Mouse (Mus musculus) cortical plate, adult 2 months (tissue): ENCODE results near the gene Psmg1. TPM values are rescaled to one million over a fixed set of nuclear protein-coding genes. Genes with fewer than 3 reads are reported as not detected.
"Not testable (repeated sequence)": the region's sequence is repeated elsewhere in the genome, so short reads cannot be mapped to it uniquely, and the experiment has no call there.

Experiments used
- H3K27ac ChIP-seq: fragments of 200-500 bp; 2 replicates; pipeline ENCODE4 v1.5.1; 2012; ENCODE audit warnings: low read length, control low read depth, inconsistent platforms; ENCODE audit not compliant: insufficient read depth
- H3K4me1 ChIP-seq: fragments of 200-500 bp; 2 replicates; pipeline ENCODE4 v1.6.1; 2011; ENCODE audit warnings: low read length; ENCODE audit not compliant: control insufficient read depth, insufficient read depth
- H3K4me3 ChIP-seq: fragments of 200-500 bp; 2 replicates; pipeline ENCODE4 v1.5.1; 2011; ENCODE audit warnings: mild to moderate bottlenecking, low read length, control low read depth; ENCODE audit not compliant: insufficient read depth
- CTCF ChIP-seq: fragments of 200-500 bp; IDR thresholded peaks from 2 replicates; pipeline ENCODE4 v1.5.1; 2011; ENCODE audit warnings: mild to moderate bottlenecking, control low read depth, low read length; ENCODE audit not compliant: insufficient read depth; ENCODE audit errors: extremely low read depth
- POLR2A ChIP-seq: fragments of 200-500 bp; IDR thresholded peaks from 2 replicates; pipeline ENCODE4 v1.6.1; 2011; ENCODE audit warnings: mild to moderate bottlenecking, low read length, control low read depth; ENCODE audit not compliant: insufficient read depth; ENCODE audit errors: extremely low read depth
- polyA plus RNA-seq: library from polyadenylated mRNA; depleted of rRNA; stranded (reverse); fragments of >200 nt; gene quantifications from 2 replicates; pipeline ENCODE4 v1.2.3, GENCODE M21; 2012; rRNA removed

Psmg1 gene
- 22.0 and 23.2 TPM in 2 replicates for polyA plus RNA-seq

DNA sequence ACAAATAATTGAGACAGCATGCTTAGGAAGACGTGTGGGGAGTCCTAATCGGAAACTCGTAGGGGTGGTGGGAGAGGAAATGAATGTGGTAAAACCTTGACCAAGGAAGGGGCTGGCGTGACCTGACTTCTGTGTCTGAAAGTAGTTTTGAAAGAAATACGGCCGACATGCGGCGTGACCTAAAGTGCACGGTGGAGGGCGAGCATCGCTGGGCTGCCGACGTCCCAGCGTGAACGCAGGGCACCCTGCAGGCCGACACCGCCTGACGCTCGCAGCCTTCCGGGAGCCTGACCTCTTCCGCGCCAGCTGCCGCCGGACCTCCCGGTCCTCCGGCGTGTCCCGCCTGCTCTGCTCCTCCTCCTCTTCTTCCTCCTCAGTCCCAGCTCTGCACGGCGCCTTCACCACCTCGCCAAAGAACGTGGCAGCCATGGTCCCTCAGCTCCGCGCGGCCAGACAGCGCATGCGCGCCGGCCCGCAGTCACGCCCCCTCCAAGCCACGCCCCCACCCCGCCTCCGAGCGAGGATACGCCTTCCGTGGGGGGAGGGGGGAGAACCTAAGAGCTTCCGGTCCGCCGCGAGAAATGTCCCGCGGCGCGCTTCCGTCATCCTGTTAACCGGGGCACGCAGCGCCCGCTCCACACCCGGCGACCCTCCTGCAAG, at the start of gene Psmg1:
TSS of gene Psmg1 (minus strand) at position 499 of the 660 bp plus-strand sequence.
- Histone ChIP-seq H3K4me3 (peak within 1 kb of the TSS; percentile 85), H3K27ac (peak within 1 kb of the TSS; percentile 75), H3K4me1 (peaks cover 6% of the 10 kb centered on the region; the same call in 1 of the 2 replicates)
- TF ChIP-seq CTCF (no peak), POLR2A (peak; percentile 95)

- Histone ChIP-seq H3K4me3 (no peak overlapping the region), H3K27ac (no peak overlapping the region)
- no peak for TF ChIP-seq POLR2A
- no peak for TF ChIP-seq CTCF
These were observed 48.8 kb upstream of the Psmg1 start for GRCm38 (mm10) chr16:96039538-96039937.

DNA sequence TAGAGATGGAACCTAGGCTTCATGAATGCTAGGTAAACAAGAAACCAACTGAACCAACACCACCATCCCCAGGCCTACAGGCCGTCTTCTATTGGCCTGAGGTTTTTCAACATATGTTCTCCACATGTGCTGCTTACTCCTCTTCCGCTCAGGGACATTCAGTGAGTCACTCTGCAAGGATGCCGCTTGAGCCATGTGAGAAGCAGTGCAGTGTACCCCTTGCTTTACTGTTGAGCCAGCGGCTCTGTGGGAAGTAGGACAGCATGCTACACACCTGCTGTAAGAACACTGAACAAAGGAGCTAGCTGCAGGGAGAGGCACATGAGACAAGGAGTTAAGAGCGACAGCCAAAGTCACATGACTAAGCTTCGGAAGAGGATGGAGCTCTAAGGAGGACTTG, 43.7 kb upstream of the Psmg1 start:
- Histone ChIP-seq H3K4me3 (no peak overlapping the region), H3K4me1 (no peaks in the 10 kb centered on the region), H3K27ac (no peak overlapping the region)
- no peak for TF ChIP-seq POLR2A
- no peak for TF ChIP-seq CTCF

More at GRCm38 (mm10) chr16:96039538-96039937, 48.8 kb upstream of the Psmg1 start:
- no peaks in the 10 kb centered on the region for H3K4me1 ChIP-seq

- Histone ChIP-seq H3K4me1 (no peaks in the 10 kb centered on the region), H3K27ac (no peak overlapping the region), H3K4me3 (no peak overlapping the region)
- TF ChIP-seq POLR2A (no peak), CTCF (no peak)
These were observed 41.7 kb upstream of the Psmg1 start for GRCm38 (mm10) chr16:96032368-96033043.

DNA sequence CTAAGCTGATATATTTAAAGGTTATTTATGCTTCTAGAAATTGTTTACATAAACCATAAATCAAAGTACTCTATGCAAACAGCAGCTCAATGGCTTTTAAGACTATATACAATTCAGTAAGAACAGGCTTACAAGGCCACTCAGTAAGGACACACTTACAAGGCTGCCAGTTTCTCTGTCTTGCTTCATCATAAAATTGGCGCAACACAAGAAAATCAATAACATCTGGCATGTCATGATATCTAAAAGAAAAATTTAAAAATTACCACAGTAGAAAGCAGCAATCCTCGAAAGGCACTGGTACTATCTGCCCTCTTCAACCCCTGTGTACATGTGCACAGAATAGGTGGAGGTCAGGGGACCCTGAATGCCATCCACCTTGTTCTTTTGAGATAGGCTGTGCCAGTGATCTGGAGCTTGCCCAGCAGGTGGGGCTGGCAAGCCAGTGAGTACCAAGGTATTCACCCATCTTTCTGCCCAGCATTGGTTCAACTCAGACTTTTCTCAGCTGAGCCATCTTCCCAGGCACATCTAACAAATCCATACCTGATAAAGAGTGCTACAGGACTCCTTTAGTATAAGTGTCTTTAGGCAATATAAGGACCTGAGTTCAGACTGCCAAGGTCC, 39.8 kb upstream of the Psmg1 start:
- H3K4me3 ChIP-seq = no peak overlapping the region
- H3K27ac ChIP-seq = no peak overlapping the region
- no peaks in the 10 kb centered on the region for H3K4me1 ChIP-seq
- TF ChIP-seq POLR2A (no peak), CTCF (peak; percentile 22; the same call in 1 of the 2 replicates)

GRCm38 (mm10) chr16:96026256-96026655, 35.5 kb upstream of the Psmg1 start:
- no peak overlapping the region for H3K27ac ChIP-seq
- no peak for TF ChIP-seq POLR2A
- no peak for TF ChIP-seq CTCF
- no peak overlapping the region for H3K4me3 ChIP-seq
- no peaks in the 10 kb centered on the region for H3K4me1 ChIP-seq

- H3K27ac ChIP-seq = no peak overlapping the region
- no peak for TF ChIP-seq POLR2A
- peak; percentile 16; the same call in 1 of the 2 replicates for TF ChIP-seq CTCF
- H3K4me1 ChIP-seq = no peaks in the 10 kb centered on the region
- no peak overlapping the region for H3K4me3 ChIP-seq
These were observed 34.5 kb upstream of the Psmg1 start for GRCm38 (mm10) chr16:96025244-96025643.

DNA sequence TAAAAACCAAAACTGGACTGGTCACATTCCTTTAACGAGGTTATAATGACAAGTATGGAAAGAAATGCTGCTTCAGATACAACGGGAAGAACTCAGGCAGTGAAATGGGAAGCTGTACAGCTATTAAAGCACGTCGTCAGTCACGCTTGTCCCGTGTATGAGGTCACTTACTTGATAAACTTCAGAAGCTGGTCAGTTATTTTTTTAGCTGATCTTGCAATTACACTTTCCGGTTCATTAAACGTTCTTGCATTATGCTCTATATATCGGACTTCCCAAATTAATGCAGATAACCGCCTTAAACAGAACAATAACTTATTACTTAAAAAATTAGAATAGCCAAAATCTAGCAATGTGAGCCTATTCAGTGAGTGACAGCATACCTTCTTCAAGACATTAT, 30.3 kb upstream of the Psmg1 start:
- TF ChIP-seq CTCF (no peak), POLR2A (no peak)
- no peak overlapping the region for H3K4me3 ChIP-seq
- H3K27ac ChIP-seq = no peak overlapping the region
- H3K4me1 ChIP-seq = no peaks in the 10 kb centered on the region

DNA sequence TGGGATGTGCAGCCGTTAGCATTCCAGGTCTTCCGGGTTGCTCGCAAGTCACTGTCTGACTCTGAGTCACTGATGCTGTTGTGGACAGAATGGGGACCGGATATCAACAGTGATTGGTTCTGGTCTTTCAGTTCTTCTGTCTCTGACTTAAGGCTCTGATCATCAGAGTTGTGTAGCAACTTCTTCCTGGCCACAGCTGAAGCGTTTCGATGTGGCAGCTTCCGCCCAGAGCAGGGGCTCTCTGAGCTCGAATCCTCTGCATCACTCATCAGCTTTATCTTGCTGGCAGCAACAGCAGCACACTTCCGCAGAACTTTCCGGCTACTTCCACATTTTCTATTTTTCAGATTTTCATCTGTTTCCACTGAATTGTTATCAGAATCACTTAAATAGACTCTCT, 18.4 kb upstream of the Psmg1 start:
- H3K27ac ChIP-seq, H3K4me3 ChIP-seq: not testable (repeated sequence)

DNA sequence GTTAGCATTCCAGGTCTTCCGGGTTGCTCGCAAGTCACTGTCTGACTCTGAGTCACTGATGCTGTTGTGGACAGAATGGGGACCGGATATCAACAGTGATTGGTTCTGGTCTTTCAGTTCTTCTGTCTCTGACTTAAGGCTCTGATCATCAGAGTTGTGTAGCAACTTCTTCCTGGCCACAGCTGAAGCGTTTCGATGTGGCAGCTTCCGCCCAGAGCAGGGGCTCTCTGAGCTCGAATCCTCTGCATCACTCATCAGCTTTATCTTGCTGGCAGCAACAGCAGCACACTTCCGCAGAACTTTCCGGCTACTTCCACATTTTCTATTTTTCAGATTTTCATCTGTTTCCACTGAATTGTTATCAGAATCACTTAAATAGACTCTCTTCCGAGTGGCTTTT, 13.5 kb upstream of the Psmg1 start:
- not testable (repeated sequence) for H3K4me1 ChIP-seq, H3K27ac ChIP-seq, H3K4me3 ChIP-seq

More for the DNA sequence above, 18.4 kb upstream of the Psmg1 start:
- not testable (repeated sequence) for H3K4me1 ChIP-seq
